Mouse (Mus musculus) G1E (cell line): ENCODE results near the gene Pgm5. TPM values are rescaled to one million over a fixed set of nuclear protein-coding genes. Genes with fewer than 3 reads are reported as not detected.

ENCODE experiments used
- ATAC-seq: 2 replicates; pipeline ENCODE4 v1.8.0; 2016; ENCODE audit warnings: mild to moderate bottlenecking; ENCODE audit not compliant: insufficient number of reproducible peaks, poor library complexity, low FRiP score, severe bottlenecking; ENCODE audit errors: extremely low read depth
- DNase-seq: peaks from one replicate; pipeline ENCODE4 v3.0.0; 2012; ENCODE audit warnings: low spot score
- H3K27me3 ChIP-seq: 2 replicates; pipeline ENCODE4 v1.6.1; 2012; ENCODE audit warnings: mild to moderate bottlenecking, low read length, inconsistent platforms; ENCODE audit not compliant: insufficient read depth
- H3K36me3 ChIP-seq: replicated peaks from 2 replicates; pipeline ENCODE3; 2012; ENCODE audit warnings: mild to moderate bottlenecking, inconsistent platforms
- H3K4me1 ChIP-seq: 2 replicates; pipeline ENCODE4 v1.6.1; 2012; ENCODE audit warnings: low read depth, low read length, inconsistent platforms, mixed read lengths; ENCODE audit not compliant: insufficient read depth
- H3K4me3 ChIP-seq: 2 replicates; pipeline ENCODE4 v1.5.1; 2012; ENCODE audit warnings: low read depth, mild to moderate bottlenecking, inconsistent platforms, low read length, moderate library complexity, mixed read lengths
- H3K9me3 ChIP-seq: replicated peaks from 2 replicates; pipeline ENCODE4 v1.6.1; 2012; ENCODE audit warnings: inconsistent platforms
- CTCF ChIP-seq: IDR thresholded peaks from 2 replicates; pipeline ENCODE4 v1.5.1; 2012; ENCODE audit warnings: low read depth, low read length, inconsistent platforms, mixed read lengths
- GATA1 ChIP-seq: IDR thresholded peaks from 2 replicates; pipeline ENCODE4 v1.6.1; 2012; ENCODE audit warnings: borderline replicate concordance, low read length, inconsistent platforms, mixed read lengths
- GATA2 ChIP-seq: IDR thresholded peaks from 2 replicates; pipeline ENCODE4 v1.6.1; 2012; ENCODE audit warnings: low read depth, low read length, inconsistent platforms, borderline replicate concordance
- POLR2AphosphoS5 ChIP-seq: IDR thresholded peaks from 2 replicates; pipeline ENCODE4 v1.6.1; 2012; ENCODE audit warnings: low read depth, low read length, inconsistent platforms; ENCODE audit not compliant: insufficient replicate concordance
- TAL1 ChIP-seq: conservative IDR thresholded peaks from 2 replicates; pipeline ENCODE4 v1.6.1; 2012; ENCODE audit warnings: low read depth, low read length, inconsistent platforms, mixed read lengths
- polyA plus RNA-seq: library from polyadenylated mRNA; stranded (reverse); fragments of >175 nt; gene quantifications from 2 replicates; pipeline ENCODE4 v1.2.3, GENCODE M21; 2012
- total RNA-seq, 2 experiments: library from RNA; stranded (forward) in 1 of 2; stranded (reverse) in 1 of 2; fragments of 200-1000 nt in 1 of 2; fragments of >200 nt in 1 of 2; fragmentation: Nextera tagmentation in 1 of 2; gene quantifications; 2 replicates each; pipeline ENCODE4 v1.2.3; 2014 to 2017

Gene Pgm5
- total RNA-seq (2014; fragmentation: Nextera tagmentation) = not detected in 2 replicates
- total RNA-seq (2017) = 0.16 and 0.29 TPM in 2 replicates
- polyA plus RNA-seq = not detected in 2 replicates

- H3K36me3 ChIP-seq = no peaks in the 10 kb centered on the region
- TF ChIP-seq GATA2 = no peak
- no peak for TF ChIP-seq CTCF
- no peak for TF ChIP-seq GATA1
- TF ChIP-seq POLR2AphosphoS5 = no peak
- TF ChIP-seq TAL1 = no peak
- DNase-seq = no peak
- no peak for ATAC-seq
- H3K4me1 ChIP-seq = no peaks in the 10 kb centered on the region
- peaks cover 3% of the 10 kb centered on the region for H3K27me3 ChIP-seq
- H3K9me3 ChIP-seq = no peaks in the 10 kb centered on the region
- H3K4me3 ChIP-seq = no peak within 1 kb of the TSS
Observed at GRCm38 (mm10) chr19:24861612-24862451, at the start of gene Pgm5. Gene Pgm5 (minus strand): TSS chr19:24861855.

- TF ChIP-seq POLR2AphosphoS5 (no peak), TAL1 (no peak), GATA1 (no peak), GATA2 (no peak), CTCF (no peak)
- Histone ChIP-seq H3K27me3 (peaks cover 4% of the 10 kb centered on the region; the same call in 1 of the 2 replicates), H3K9me3 (peaks cover 3% of the 10 kb centered on the region), H3K4me3 (no peak overlapping the region), H3K36me3 (no peaks in the 10 kb centered on the region), H3K4me1 (no peaks in the 10 kb centered on the region)
- no peak for ATAC-seq
- DNase-seq = no peak
Observed at GRCm38 (mm10) chr19:24908385-24909155, 46.9 kb upstream of the Pgm5 start.

GRCm38 (mm10) chr19:24907655-24908054 lies 46.0 kb upstream of the Pgm5 start:
- no peak for ATAC-seq
- no peak overlapping the region for H3K4me3 ChIP-seq
- no peaks in the 10 kb centered on the region for H3K36me3 ChIP-seq
- TF ChIP-seq POLR2AphosphoS5 (no peak), GATA2 (no peak), TAL1 (no peak), GATA1 (no peak), CTCF (no peak)
- no peak for DNase-seq
- H3K27me3 ChIP-seq = peaks cover 4% of the 10 kb centered on the region; the same call in 1 of the 2 replicates
- H3K4me1 ChIP-seq = no peaks in the 10 kb centered on the region
- peaks cover 2% of the 10 kb centered on the region for H3K9me3 ChIP-seq

- Histone ChIP-seq H3K27me3 (peaks cover 24% of the 10 kb centered on the region), H3K4me3 (no peak overlapping the region), H3K4me1 (no peaks in the 10 kb centered on the region), H3K36me3 (no peaks in the 10 kb centered on the region), H3K9me3 (peaks cover 8% of the 10 kb centered on the region)
- DNase-seq = no peak
- no peak for TF ChIP-seq GATA1
- TF ChIP-seq GATA2 = no peak
- no peak for TF ChIP-seq CTCF
- no peak for ATAC-seq
Observed at GRCm38 (mm10) chr19:24902821-24903220, 41.2 kb upstream of the Pgm5 start.

GRCm38 (mm10) chr19:24902256-24902655 lies 40.6 kb upstream of the Pgm5 start:
- H3K4me3 ChIP-seq = no peak overlapping the region
- H3K36me3 ChIP-seq = no peaks in the 10 kb centered on the region
- ATAC-seq (no peak), DNase-seq (no peak)
- TF ChIP-seq TAL1 = no peak
- peaks cover 30% of the 10 kb centered on the region for H3K27me3 ChIP-seq
- H3K4me1 ChIP-seq = no peaks in the 10 kb centered on the region
- peaks cover 8% of the 10 kb centered on the region for H3K9me3 ChIP-seq

GRCm38 (mm10) chr19:24901666-24902065 lies 40.0 kb upstream of the Pgm5 start:
- TF ChIP-seq CTCF = no peak
- no peak for TF ChIP-seq GATA2
- no peak for TF ChIP-seq GATA1
- Histone ChIP-seq H3K36me3 (no peaks in the 10 kb centered on the region), H3K4me1 (no peaks in the 10 kb centered on the region), H3K4me3 (no peak overlapping the region), H3K27me3 (peaks cover 32% of the 10 kb centered on the region), H3K9me3 (peaks cover 8% of the 10 kb centered on the region)
- DNase-seq = no peak
- no peak for ATAC-seq
